Mouse (Mus musculus) hindbrain, postnatal 0 days (tissue): ENCODE data around the gene Rorc. TPM values are rescaled to one million over a fixed set of nuclear protein-coding genes. Genes with fewer than 3 reads are reported as not detected.

Source experiments
- ATAC-seq: fragments of 200-750 bp; cut with Nextera tagmentation; 2 replicates; pipeline ENCODE4 v1.8.0; 2017; ENCODE audit warnings: mild to moderate bottlenecking, moderate TSS enrichment, moderate library complexity
- DNase-seq: peaks from one replicate; pipeline ENCODE4 v3.0.0-alpha.2; 2015; ENCODE audit warnings: low spot score
- H3K27ac ChIP-seq: fragments of 300-500 bp; sonication (generic); 2 replicates; pipeline ENCODE4 v1.5.1; 2014; ENCODE audit warnings: mild to moderate bottlenecking
- H3K27me3 ChIP-seq: fragments of 300-500 bp; sonication (generic); 2 replicates; pipeline ENCODE4 v1.6.1; 2014; ENCODE audit warnings: low read length, mixed read lengths; ENCODE audit not compliant: insufficient read depth
- H3K36me3 ChIP-seq: fragments of 300-500 bp; sonication (generic); 2 replicates; pipeline ENCODE4 v1.6.1; 2014; ENCODE audit warnings: low read length, mixed read lengths; ENCODE audit not compliant: insufficient read depth
- H3K4me1 ChIP-seq: fragments of 300-500 bp; sonication (generic); 2 replicates; pipeline ENCODE4 v1.6.1; 2014; ENCODE audit warnings: antibody characterized with exemption, low read length, mixed read lengths; ENCODE audit not compliant: insufficient read depth
- H3K4me2 ChIP-seq: fragments of 300-500 bp; sonication (generic); 2 replicates; pipeline ENCODE4 v1.6.1; 2014; ENCODE audit warnings: low read depth, mild to moderate bottlenecking, low read length, moderate library complexity, mixed read lengths
- H3K4me3 ChIP-seq: fragments of 300-500 bp; sonication (generic); 2 replicates; pipeline ENCODE4 v1.5.1; 2014; ENCODE audit warnings: low read length
- H3K9ac ChIP-seq: fragments of 300-500 bp; sonication (generic); replicated peaks from 2 replicates; pipeline ENCODE4 v1.6.1; 2014; ENCODE audit warnings: mild to moderate bottlenecking, low read length, moderate library complexity, mixed read lengths
- H3K9me3 ChIP-seq: fragments of 300-500 bp; sonication (generic); 2 replicates; pipeline ENCODE4 v1.6.1; 2016; ENCODE audit warnings: low read length, mixed read lengths
- CTCF ChIP-seq: IDR thresholded peaks from 2 replicates; pipeline ENCODE4 v1.5.1; 2016; ENCODE audit warnings: antibody characterized with exemption, control low read depth, low read depth
- WGBS: fragments of 180-500 bp; shearing (Covaris S2); extraction: QIAGEN DNeasy Blood & Tissue Kit; methylation state at CpG from one replicate; pipeline ENCODE4 v1.1.7; 2014; 5-methylcytosine and 5-hydroxymethylcytosine counted together
- polyA plus RNA-seq: library from polyadenylated mRNA; unstranded; fragments of >200 nt; fragmentation: Nextera tagmentation; extraction: Ambion mirVana; gene quantifications from 2 replicates; pipeline ENCODE4 v1.2.1, GENCODE M21; 2015
- total RNA-seq: library from RNA; depleted of rRNA; stranded (reverse); fragments of >200 nt; gene quantifications from 2 replicates; pipeline ENCODE4 v1.2.3, GENCODE M21; 2014; rRNA removed

Gene Rorc
- total and polyA plus RNA-seq, 2 experiments from 2014 or later = 0.45 to 1.5 TPM

GRCm38 (mm10) chr3:94441182-94441581, 68.6 kb downstream of the Rorc start:
- Histone ChIP-seq H3K4me3 (no peak overlapping the region), H3K9ac (no peak overlapping the region), H3K27ac (no peak overlapping the region), H3K4me1 (no peaks in the 10 kb centered on the region), H3K27me3 (no peaks in the 10 kb centered on the region), H3K4me2 (no peak overlapping the region), H3K36me3 (peaks cover 7% of the 10 kb centered on the region), H3K9me3 (no peaks in the 10 kb centered on the region)
- DNase-seq (peak; percentile 46), ATAC-seq (no peak)
- TF ChIP-seq CTCF = peak; percentile 75
- 38% methylated on average over 3 of the region's 3 CpGs for WGBS

- no peaks in the 10 kb centered on the region for H3K9me3 ChIP-seq
- H3K4me3 ChIP-seq = peak within 1 kb of the TSS; percentile 92
- H3K27ac ChIP-seq = peak within 1 kb of the TSS; percentile 79
- TF ChIP-seq CTCF = no peak
- H3K27me3 ChIP-seq = no peaks in the 10 kb centered on the region
- DNase-seq (peak; percentile 97), ATAC-seq (peak; percentile 98)
- peak within 1 kb of the TSS; percentile 95 for H3K9ac ChIP-seq
- no peaks in the 10 kb centered on the region for H3K4me1 ChIP-seq
- H3K4me2 ChIP-seq = peak within 1 kb of the TSS; percentile 95
- under 1% methylated on average over 39 of the region's 39 CpGs for WGBS
- H3K36me3 ChIP-seq = peaks cover 26% of the 10 kb centered on the region
Measured at GRCm38 (mm10) chr3:94442951-94443596, 70.5 kb downstream of the Rorc start, which contains the start of gene Mrpl9. Mrpl9 (plus strand) TSS chr3:94443318.

- Histone ChIP-seq H3K4me2 (peak within 1 kb of the TSS; percentile 95), H3K27me3 (no peaks in the 10 kb centered on the region), H3K9me3 (no peaks in the 10 kb centered on the region), H3K36me3 (peaks cover 29% of the 10 kb centered on the region), H3K9ac (peak within 1 kb of the TSS; percentile 95), H3K4me3 (peak within 1 kb of the TSS; percentile 92), H3K4me1 (no peaks in the 10 kb centered on the region), H3K27ac (peak within 1 kb of the TSS; percentile 79)
- DNase-seq (no peak), ATAC-seq (no peak)
- no peak for TF ChIP-seq CTCF
- WGBS = under 1% methylated on average over 24 of the region's 24 CpGs
Measured at GRCm38 (mm10) chr3:94443597-94443964, 71.0 kb downstream of the Rorc start, which contains the start of gene Oaz3. Oaz3 (minus strand) TSS chr3:94443915.

Other genes with a start within 250 kb of the Rorc start
- gene Gm10696, start 194.6 kb upstream of the Rorc start, total RNA-seq = not detected in 2 replicates
- not detected in 2 replicates for gene Gm10696, start 194.6 kb upstream of the Rorc start, polyA plus RNA-seq
- gene Gm5286, start 176.1 kb upstream of the Rorc start, total RNA-seq = not detected in 2 replicates
- gene Gm5286, start 176.1 kb upstream of the Rorc start, polyA plus RNA-seq = not detected in 2 replicates
- gene Gm4778, start 108.8 kb upstream of the Rorc start, total RNA-seq = not detected in 2 replicates
- gene Gm4778, start 108.8 kb upstream of the Rorc start, polyA plus RNA-seq = not detected in 2 replicates
- gene Them4, start 62.7 kb upstream of the Rorc start, total RNA-seq = 14.6 and 16.4 TPM in 2 replicates
- 66.7 and 66.9 TPM in 2 replicates for gene Them4, start 62.7 kb upstream of the Rorc start, polyA plus RNA-seq
- not detected in 2 replicates for gene Them5, start 30.7 kb upstream of the Rorc start, total RNA-seq
- gene Them5, start 30.7 kb upstream of the Rorc start, polyA plus RNA-seq = 0.11 TPM in 1 of 2 replicates, not detected in the other
- 1.8 and 2.6 TPM in 2 replicates for gene C2cd4d, start 10.4 kb upstream of the Rorc start, total RNA-seq
- gene C2cd4d, start 10.4 kb upstream of the Rorc start, polyA plus RNA-seq = 1.3 and 2.2 TPM in 2 replicates
- gene Lingo4, start 25.7 kb downstream of the Rorc start, total RNA-seq = 3.7 and 3.9 TPM in 2 replicates
- gene Lingo4, start 25.7 kb downstream of the Rorc start, polyA plus RNA-seq = 2.1 and 2.5 TPM in 2 replicates
- gene Tdrkh, start 40.5 kb downstream of the Rorc start, total RNA-seq = 11.8 and 13.7 TPM in 2 replicates
- gene Tdrkh, start 40.5 kb downstream of the Rorc start, polyA plus RNA-seq = 46.8 and 48.6 TPM in 2 replicates
- gene Mrpl9, start 70.5 kb downstream of the Rorc start, total RNA-seq = 45.8 and 49.2 TPM in 2 replicates
- 61.7 and 63.8 TPM in 2 replicates for gene Mrpl9, start 70.5 kb downstream of the Rorc start, polyA plus RNA-seq
- gene Oaz3, start 71.1 kb downstream of the Rorc start, total RNA-seq = not detected in 2 replicates
- gene Oaz3, start 71.1 kb downstream of the Rorc start, polyA plus RNA-seq = 0.60 and 1.2 TPM in 2 replicates
- 156 and 184 TPM in 2 replicates for gene Celf3, start 105.5 kb downstream of the Rorc start, total RNA-seq
- 158 and 171 TPM in 2 replicates for gene Celf3, start 105.5 kb downstream of the Rorc start, polyA plus RNA-seq
- gene Riiad1, start 107.5 kb downstream of the Rorc start, total RNA-seq = 2.3 and 4.1 TPM in 2 replicates
- 15.7 and 18.3 TPM in 2 replicates for gene Riiad1, start 107.5 kb downstream of the Rorc start, polyA plus RNA-seq
- 71.3 and 79.9 TPM in 2 replicates for gene Snx27, start 209.9 kb downstream of the Rorc start, total RNA-seq
- gene Snx27, start 209.9 kb downstream of the Rorc start, polyA plus RNA-seq = 81.7 and 82.1 TPM in 2 replicates